Mouse (Mus musculus) adrenal gland, adult 10 weeks (tissue): ENCODE measurements around the gene Olfr1234. TPM values are rescaled to one million over a fixed set of nuclear protein-coding genes. Genes with fewer than 3 reads are reported as not detected.

ENCODE experiments used
- polyA plus RNA-seq: library from polyadenylated mRNA; stranded (reverse); fragments of 350-450 nt; fragmentation: Illumina TruSeq; extraction: RNeasy Lipid Tissue Mini Kit (QIAGEN cat#74804); gene quantifications from one replicate; pipeline ENCODE4 v1.2.3, GENCODE M21; 2014; ENCODE audit warnings: low read depth, low replicate concordance

Gene Olfr1234
- polyA plus RNA-seq = not detected

DNA sequence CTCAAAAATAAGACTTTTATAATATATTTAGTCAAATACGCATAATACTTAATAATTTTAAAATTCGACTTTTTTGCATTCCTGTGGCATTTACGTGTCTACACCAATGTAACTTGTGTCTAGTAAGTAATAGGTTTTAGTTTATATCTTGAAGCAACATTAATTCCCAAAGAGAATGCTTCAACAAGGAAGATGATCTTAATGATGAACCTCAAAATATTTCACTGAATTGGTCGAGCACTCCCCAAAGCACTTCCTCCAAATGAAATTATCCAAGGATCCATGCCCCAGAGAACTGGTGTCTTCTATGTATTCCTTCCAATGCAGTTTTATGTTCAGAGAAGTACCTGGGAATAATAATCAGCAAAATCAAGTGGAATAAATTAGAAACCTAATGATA is at the start of gene Olfr1234:
TSS of gene Olfr1234 (minus strand) at position 101 of the 400 bp plus-strand sequence.

DNA sequence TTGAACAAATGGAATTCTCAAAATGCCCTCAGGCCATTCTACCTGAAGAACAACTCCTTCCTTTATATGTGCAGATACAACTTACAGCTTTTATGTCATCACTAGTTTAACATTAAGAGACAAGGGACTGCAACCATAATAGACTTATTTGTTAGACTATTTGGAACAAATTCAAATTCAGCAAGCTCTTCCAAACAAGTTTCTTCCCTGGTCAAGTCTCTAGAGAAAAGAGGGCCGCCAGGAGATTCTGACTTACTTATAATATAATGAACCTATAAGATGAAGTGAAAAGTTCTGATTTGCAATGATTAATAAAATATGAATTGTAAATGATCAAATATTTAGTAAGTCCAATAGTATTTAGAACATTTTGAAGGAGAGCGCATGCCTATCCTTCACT is 44.9 kb upstream of the Olfr1234 start, which contains the start of gene Olfr1238:
TSS of gene Olfr1238 (minus strand) at position 101 of the 400 bp plus-strand sequence.

GRCm38 (mm10) chr2:89342298-89342697 is 22.4 kb downstream of the Olfr1234 start, which contains the start of gene Olfr1233:
Gene Olfr1233 (minus strand): TSS chr2:89342398.

GRCm38 (mm10) chr2:89329575-89329974 is 35.1 kb downstream of the Olfr1234 start, which contains the start of gene Olfr1232:
Gene Olfr1232 (minus strand): TSS chr2:89329675.

Other genes starting within 250 kb of the Olfr1234 start
- gene Olfr1221, start 247.6 kb downstream of the Olfr1234 start, polyA plus RNA-seq = not detected
- gene Olfr1222, start 231.8 kb downstream of the Olfr1234 start, polyA plus RNA-seq = not detected
- gene Olfr1223, start 213.3 kb downstream of the Olfr1234 start, polyA plus RNA-seq = not detected
- gene Olfr1224-ps1, start 200.8 kb downstream of the Olfr1234 start, polyA plus RNA-seq = not detected
- not detected for gene Olfr1225, start 190.2 kb downstream of the Olfr1234 start, polyA plus RNA-seq
- gene Olfr1226, start 164.8 kb downstream of the Olfr1234 start, polyA plus RNA-seq = not detected
- gene Olfr1228, start 110.8 kb downstream of the Olfr1234 start, polyA plus RNA-seq = not detected
- gene Olfr1229, start 76.9 kb downstream of the Olfr1234 start, polyA plus RNA-seq = not detected
- not detected for gene Olfr1230, start 67.6 kb downstream of the Olfr1234 start, polyA plus RNA-seq
- not detected for gene Olfr1231, start 57.8 kb downstream of the Olfr1234 start, polyA plus RNA-seq
- not detected for gene Olfr1232, start 35.2 kb downstream of the Olfr1234 start, polyA plus RNA-seq
- gene Olfr1233, start 22.5 kb downstream of the Olfr1234 start, polyA plus RNA-seq = not detected
- gene Olfr1238, start 44.8 kb upstream of the Olfr1234 start, polyA plus RNA-seq = not detected
- not detected for gene Olfr1239, start 55.5 kb upstream of the Olfr1234 start, polyA plus RNA-seq
- not detected for gene Olfr1240, start 78.1 kb upstream of the Olfr1234 start, polyA plus RNA-seq
- not detected for gene Olfr1241, start 122.3 kb upstream of the Olfr1234 start, polyA plus RNA-seq
- gene Olfr1242, start 133.5 kb upstream of the Olfr1234 start, polyA plus RNA-seq = not detected
- not detected for gene Olfr1243, start 166.6 kb upstream of the Olfr1234 start, polyA plus RNA-seq
- not detected for gene Olfr1245, start 213.6 kb upstream of the Olfr1234 start, polyA plus RNA-seq
- not detected for gene Olfr1246, start 228.3 kb upstream of the Olfr1234 start, polyA plus RNA-seq
- gene Olfr1247, start 249.3 kb upstream of the Olfr1234 start, polyA plus RNA-seq = not detected